Mouse (Mus musculus): Measurements from ENCODE around the gene Tec.

GRCm38 (mm10) chr5:72776595-72776994 is 91.7 kb downstream of the Tec start:
- TF ChIP-seq EP300 (IDR thresholded peaks at IDR 0.05; ENCODE audit: insufficient read depth, low read depth, low read length) (no peak), CTCF (IDR thresholded peaks at IDR 0.05; ENCODE audit: low read depth, low read length) (no peak)

All from ES-Bruce4 (cell line).